Mouse (Mus musculus) olfactory bulb, adult 2 months (tissue): ENCODE data around the gene Pou2f1. TPM values are rescaled to one million over a fixed set of nuclear protein-coding genes. Genes with fewer than 3 reads are reported as not detected.

Experiments used
- H3K27ac ChIP-seq: fragments of 200-500 bp; 2 replicates; pipeline ENCODE4 v1.5.1; 2012; ENCODE audit warnings: low read depth, low read length; ENCODE audit not compliant: insufficient read depth
- H3K4me1 ChIP-seq: fragments of 200-500 bp; 2 replicates; pipeline ENCODE4 v1.6.1; 2012; ENCODE audit warnings: low read length; ENCODE audit not compliant: control insufficient read depth, insufficient read depth
- H3K4me3 ChIP-seq: fragments of 200-500 bp; 2 replicates; pipeline ENCODE4 v1.5.1; 2012; ENCODE audit warnings: mild to moderate bottlenecking, low read depth, low read length, moderate library complexity; ENCODE audit not compliant: insufficient read depth
- CTCF ChIP-seq: fragments of 200-500 bp; IDR thresholded peaks from 2 replicates; pipeline ENCODE4 v1.5.1; 2012; ENCODE audit warnings: low read depth, mild to moderate bottlenecking, low read length, moderate library complexity; ENCODE audit not compliant: insufficient read depth
- POLR2A ChIP-seq: fragments of 200-500 bp; IDR thresholded peaks from 2 replicates; pipeline ENCODE4 v1.6.1; 2012; ENCODE audit warnings: mild to moderate bottlenecking, low read depth, low read length, moderate library complexity; ENCODE audit not compliant: insufficient read depth
- WGBS: fragments of 180-500 bp; shearing (Covaris S2); methylation state at CpG from one replicate; pipeline ENCODE4 v1.1.7; 2018; 5-methylcytosine and 5-hydroxymethylcytosine counted together
- polyA plus RNA-seq: library from polyadenylated mRNA; stranded (reverse); fragments of >200 nt; gene quantifications from 2 replicates; pipeline ENCODE4 v1.2.4, GENCODE M21; 2012; ENCODE audit warnings: low replicate concordance; ENCODE audit not compliant: missing spikeins, insufficient read depth, insufficient read length

Pou2f1 gene
- polyA plus RNA-seq, 1 experiment, result not detected

DNA sequence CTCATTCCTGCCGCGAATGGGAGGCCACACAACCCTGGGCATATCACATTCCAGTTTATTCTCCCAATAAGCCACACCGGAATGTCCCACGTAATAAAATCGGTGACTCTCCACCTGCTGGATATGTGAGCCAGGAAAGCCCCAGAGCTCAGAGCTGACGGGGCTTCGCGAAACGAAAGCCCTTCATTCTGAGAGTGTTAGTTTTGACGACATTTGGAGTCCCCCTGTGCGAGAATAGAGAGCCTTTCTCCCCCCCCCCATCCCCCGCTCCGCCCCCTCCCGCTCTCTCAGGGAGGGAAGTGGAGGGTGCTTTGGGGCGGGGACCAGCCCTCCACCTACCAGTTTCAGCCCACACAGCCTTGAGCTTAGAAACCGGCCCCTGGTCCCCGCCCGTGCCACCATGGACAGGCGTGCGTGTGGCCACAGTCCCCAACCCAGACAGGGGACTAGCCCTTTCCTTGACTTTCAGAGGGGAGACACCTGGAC is 158.0 kb downstream of the Pou2f1 start:
- Histone ChIP-seq H3K4me3 (peak overlapping the region; percentile 63), H3K27ac (no peak overlapping the region), H3K4me1 (peaks cover 18% of the 10 kb centered on the region)
- TF ChIP-seq CTCF, result no peak
- no peak for TF ChIP-seq POLR2A
- WGBS, result 6% methylated on average over 20 of the region's 20 CpGs

DNA sequence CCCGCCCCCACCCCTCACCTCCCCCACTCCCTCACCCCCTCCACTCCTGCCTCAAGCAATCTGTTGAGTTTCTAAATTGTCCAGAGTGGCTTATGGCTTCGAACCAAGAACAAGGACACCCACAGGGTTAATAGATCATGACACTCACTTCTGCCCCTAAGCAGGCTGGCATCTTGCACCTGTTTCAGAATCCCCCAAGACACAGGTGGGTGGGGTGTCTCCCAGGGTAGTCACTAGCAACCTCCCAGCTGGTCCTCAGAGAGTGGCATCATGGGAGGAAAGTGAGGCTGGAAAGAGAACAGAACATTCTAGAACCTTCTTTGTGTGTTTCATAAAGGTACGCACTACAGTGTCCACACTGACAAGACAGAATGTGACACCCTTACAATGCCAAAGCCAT is 158.9 kb downstream of the Pou2f1 start:
- no peak overlapping the region for H3K27ac ChIP-seq
- TF ChIP-seq CTCF (no peak), POLR2A (no peak)
- H3K4me3 ChIP-seq, result no peak overlapping the region
- H3K4me1 ChIP-seq, result peaks cover 18% of the 10 kb centered on the region
- 86% methylated on average over 3 of the region's 3 CpGs for WGBS

DNA sequence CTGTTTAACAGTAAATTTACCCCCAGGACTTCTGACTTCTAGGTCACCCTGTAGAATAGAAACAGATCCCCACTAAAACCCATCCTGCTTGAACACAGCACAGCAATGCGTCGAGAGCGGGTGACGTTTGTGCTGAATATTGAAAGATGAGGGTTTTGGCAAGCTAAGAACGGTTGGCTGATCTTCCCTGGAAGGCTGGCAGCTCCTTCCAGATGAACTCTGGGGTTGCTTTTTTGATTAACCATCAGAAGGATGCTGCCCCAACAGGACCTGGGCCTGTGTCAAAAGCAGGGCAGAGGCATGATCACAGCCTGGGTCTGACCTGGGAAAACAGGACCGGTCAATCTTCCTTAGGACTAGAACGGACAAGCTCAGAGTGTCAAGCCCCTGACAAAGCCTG is 160.3 kb downstream of the Pou2f1 start:
- Histone ChIP-seq H3K27ac (no peak overlapping the region), H3K4me3 (no peak overlapping the region), H3K4me1 (peaks cover 22% of the 10 kb centered on the region)
- 85% methylated on average over 7 of the region's 7 CpGs for WGBS
- TF ChIP-seq POLR2A (no peak), CTCF (no peak)

DNA sequence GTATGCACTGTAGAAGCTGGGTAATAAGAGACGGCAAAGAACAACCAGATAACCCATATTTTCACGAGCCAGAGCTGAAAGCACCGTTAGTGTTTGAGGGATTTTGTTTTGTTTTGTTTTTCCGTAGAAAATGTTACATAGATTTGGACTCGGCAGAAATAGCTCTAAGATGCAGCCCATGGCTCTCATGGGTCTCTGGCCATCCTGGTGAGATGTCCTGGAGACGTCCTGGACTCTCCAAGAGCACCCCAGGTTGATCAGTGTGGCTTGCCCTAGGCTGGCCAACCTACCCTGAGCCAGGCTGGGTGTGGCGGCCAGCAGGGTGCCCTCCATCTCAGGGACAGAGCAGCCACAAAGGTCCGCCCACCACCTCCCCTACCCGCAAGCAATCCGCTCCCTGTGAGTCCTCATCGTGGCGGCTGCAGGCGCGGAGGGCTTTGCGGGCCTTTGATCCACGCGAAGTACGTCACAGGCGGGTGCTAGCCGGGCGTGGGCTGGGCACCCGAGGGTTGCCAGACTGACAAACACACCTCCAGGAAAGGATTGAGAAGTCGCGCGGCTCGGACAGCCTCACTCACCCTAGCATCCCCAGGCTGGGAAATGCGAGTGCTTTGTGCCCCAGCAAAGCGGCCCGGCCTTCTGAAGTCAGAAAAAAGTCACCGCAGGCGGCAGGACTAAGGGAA is 161.8 kb downstream of the Pou2f1 start:
- 46% methylated on average over 31 of the region's 31 CpGs for WGBS
- H3K4me3 ChIP-seq, result 0 out of 2 replicates have a peak overlapping the region, but pooled peaks have one; percentile 2
- H3K27ac ChIP-seq, result no peak overlapping the region
- TF ChIP-seq POLR2A, result no peak
- no peak for TF ChIP-seq CTCF
- H3K4me1 ChIP-seq, result peaks cover 20% of the 10 kb centered on the region

DNA sequence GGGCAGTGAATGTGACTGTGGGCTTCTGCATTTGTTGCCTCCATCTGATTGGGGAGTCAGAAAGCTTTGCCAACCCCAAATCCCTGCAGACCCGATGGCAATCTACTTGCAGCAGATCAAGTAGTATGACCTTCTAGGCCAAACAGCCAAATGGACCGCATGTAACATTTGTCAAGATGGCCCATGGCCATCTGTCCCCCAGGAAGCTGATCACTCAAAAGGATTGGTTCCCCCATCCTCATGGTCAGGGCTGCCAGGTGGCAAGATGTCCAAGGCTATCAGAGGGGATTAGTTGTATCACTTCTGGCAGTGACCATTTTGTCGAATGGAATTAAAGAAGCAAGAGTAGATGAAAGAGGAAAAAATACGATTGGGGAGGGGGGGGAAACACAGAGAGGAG is 163.3 kb downstream of the Pou2f1 start:
- H3K4me3 ChIP-seq, result no peak overlapping the region
- H3K27ac ChIP-seq, result no peak overlapping the region
- 89% methylated on average over 4 of the region's 4 CpGs for WGBS
- peaks cover 14% of the 10 kb centered on the region for H3K4me1 ChIP-seq
- TF ChIP-seq CTCF (no peak), POLR2A (no peak)

DNA sequence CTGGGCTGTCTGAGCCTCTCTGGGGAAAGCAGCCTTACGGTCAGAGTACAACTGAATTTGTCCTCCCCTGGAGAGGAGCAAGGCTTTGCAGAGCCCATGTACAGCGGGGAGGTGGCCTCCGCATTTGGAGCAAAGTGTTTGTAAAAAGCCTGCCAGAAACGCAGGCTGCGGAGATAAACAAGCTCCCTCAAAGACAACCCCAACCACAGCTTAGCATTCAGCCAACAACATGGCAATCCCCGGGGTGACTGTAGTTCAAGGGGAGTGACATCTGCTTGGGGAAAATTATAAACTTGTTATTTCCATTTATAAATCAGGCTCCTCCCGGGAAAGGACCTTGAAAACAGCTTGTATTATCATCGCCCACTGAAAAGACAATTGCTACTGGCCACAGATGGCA is 164.9 kb downstream of the Pou2f1 start:
- H3K27ac ChIP-seq, result 0 out of 2 replicates have a peak overlapping the region, but pooled peaks have one; percentile 6
- 33% methylated on average over 8 of the region's 8 CpGs for WGBS
- H3K4me1 ChIP-seq, result peaks cover 16% of the 10 kb centered on the region
- no peak overlapping the region for H3K4me3 ChIP-seq
- TF ChIP-seq POLR2A (no peak), CTCF (no peak)

DNA sequence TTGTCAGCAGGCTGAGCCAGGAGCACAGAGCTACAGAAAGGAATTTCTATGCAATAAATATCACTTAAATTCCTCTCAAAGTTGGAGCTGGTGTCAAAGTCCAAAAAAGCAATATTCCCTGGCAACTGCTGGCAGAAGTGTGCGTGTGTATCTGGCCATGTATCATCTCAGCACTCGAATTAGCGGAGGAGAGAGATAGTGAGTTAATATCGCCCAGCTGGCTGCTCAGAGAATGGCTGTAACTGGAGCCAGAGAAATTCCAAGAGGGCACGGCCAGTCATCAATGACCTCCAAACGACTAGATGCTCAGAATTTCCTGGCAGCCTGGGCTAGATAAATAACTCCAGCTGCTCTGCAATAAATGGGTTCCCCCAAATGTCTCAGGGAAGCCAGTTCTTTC is 166.0 kb downstream of the Pou2f1 start:
- no peak overlapping the region for H3K27ac ChIP-seq
- H3K4me3 ChIP-seq, result no peak overlapping the region
- H3K4me1 ChIP-seq, result peaks cover 16% of the 10 kb centered on the region
- WGBS, result 47% methylated on average over 6 of the region's 6 CpGs
- TF ChIP-seq POLR2A, result no peak
- no peak for TF ChIP-seq CTCF

DNA sequence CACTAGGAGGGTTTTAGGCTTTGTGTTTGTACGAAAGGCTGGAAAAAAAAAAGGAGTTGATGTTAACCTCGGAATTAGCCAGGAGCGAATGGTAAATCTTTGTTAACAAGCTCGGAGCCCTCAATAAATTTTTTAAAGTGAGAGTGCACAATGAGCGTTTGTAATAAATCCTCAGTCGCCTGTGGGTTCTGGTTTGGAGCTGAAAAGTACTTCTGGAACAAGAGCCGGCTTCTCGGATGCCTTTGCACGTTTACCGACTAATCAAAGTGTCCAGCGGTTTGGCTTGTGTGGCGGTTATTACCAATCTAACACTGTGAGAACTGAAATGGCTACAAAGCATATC is 167.9 kb downstream of the Pou2f1 start:
- Histone ChIP-seq H3K4me1 (peaks cover 9% of the 10 kb centered on the region), H3K4me3 (no peak overlapping the region), H3K27ac (no peak overlapping the region)
- TF ChIP-seq POLR2A (no peak), CTCF (no peak)
- 38% methylated on average over 12 of the region's 12 CpGs for WGBS

DNA sequence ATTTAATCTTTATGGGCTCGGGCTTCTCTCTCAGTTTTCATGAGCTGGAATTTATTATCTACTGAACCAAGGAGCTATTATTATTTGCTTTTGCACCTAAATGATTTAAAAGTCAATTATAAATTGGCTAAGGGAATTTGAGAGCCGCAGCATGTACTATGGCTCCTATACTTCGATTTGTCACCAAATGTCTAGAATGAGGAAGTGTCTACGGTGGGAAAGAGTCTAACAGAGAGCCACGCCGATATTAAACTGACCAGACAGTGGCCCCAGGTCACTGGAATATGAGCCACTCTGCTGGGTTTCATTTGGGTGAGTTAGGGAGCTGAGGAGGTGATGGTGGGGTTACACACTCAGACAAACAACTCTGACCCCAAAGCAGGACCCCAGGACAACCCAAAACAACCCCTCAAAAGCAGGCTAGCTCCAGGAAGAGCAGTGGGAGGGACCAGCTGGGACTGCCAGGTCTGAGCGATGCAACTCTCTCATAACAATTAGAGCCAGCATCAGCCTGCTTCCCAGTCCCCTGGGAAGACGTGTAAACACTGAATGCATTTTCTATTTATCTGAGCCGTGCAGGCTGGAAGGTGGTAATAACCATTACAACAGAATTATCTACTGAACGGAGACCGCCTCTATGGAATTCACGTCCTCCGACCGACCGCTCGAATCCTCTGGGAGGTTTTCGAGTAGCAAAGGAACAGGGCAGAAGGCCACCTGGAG is 168.4 kb downstream of the Pou2f1 start:
- Histone ChIP-seq H3K27ac (no peak overlapping the region), H3K4me3 (no peak overlapping the region), H3K4me1 (peaks cover 9% of the 10 kb centered on the region)
- TF ChIP-seq CTCF (no peak), POLR2A (no peak)
- 44% methylated on average over 17 of the region's 17 CpGs for WGBS
